Mouse (Mus musculus): ENCODE data around the gene Olfr195. TPM values are rescaled to one million over a fixed set of nuclear protein-coding genes. Genes with fewer than 3 reads are reported as not detected.

Gene Olfr195
- total and polyA plus RNA-seq, 2 experiments from 2014 or later: not detected

- Histone ChIP-seq H3K27ac (no peak overlapping the region), H3K4me1 (ENCODE audit: insufficient read depth, low read length) (no peaks in the 10 kb centered on the region), H3K9ac (replicated peaks; ENCODE audit: low read length) (no peak overlapping the region), H3K4me2 (ENCODE audit: low read depth, low read length) (no peak overlapping the region), H3K27me3 (ENCODE audit: insufficient read depth, low read length) (no peaks in the 10 kb centered on the region), H3K9me3 (ENCODE audit: low read length) (no peaks in the 10 kb centered on the region), H3K4me3 (ENCODE audit: low read length) (no peak overlapping the region), H3K36me3 (ENCODE audit: insufficient read depth, low read length) (no peaks in the 10 kb centered on the region)
- no peak for TF ChIP-seq CTCF (IDR thresholded peaks at IDR 0.05; ENCODE audit: low read depth)
- DNase-seq (ENCODE audit: low spot score) (no peak), ATAC-seq (no peak)
- WGBS: 90% methylated on average over 2 of the region's 2 CpGs
These were observed 5.2 kb downstream of the Olfr195 start for GRCm38 (mm10) chr16:59151996-59152395.

- WGBS: 67% methylated on average over 3 of the region's 3 CpGs
- Histone ChIP-seq H3K4me3 (ENCODE audit: low read length) (no peak within 1 kb of the TSS), H3K36me3 (ENCODE audit: insufficient read depth, low read length) (no peaks in the 10 kb centered on the region), H3K4me2 (ENCODE audit: low read depth, low read length) (no peak within 1 kb of the TSS), H3K9ac (replicated peaks; ENCODE audit: low read length) (no peak within 1 kb of the TSS), H3K9me3 (ENCODE audit: low read length) (no peaks in the 10 kb centered on the region), H3K4me1 (ENCODE audit: insufficient read depth, low read length) (no peaks in the 10 kb centered on the region), H3K27me3 (ENCODE audit: insufficient read depth, low read length) (no peaks in the 10 kb centered on the region), H3K27ac (no peak within 1 kb of the TSS)
- TF ChIP-seq CTCF (IDR thresholded peaks at IDR 0.05; ENCODE audit: low read depth): no peak
- ATAC-seq (no peak), DNase-seq (ENCODE audit: low spot score) (no peak)
These were observed 23.5 kb downstream of the Olfr195 start, which contains the start of gene Olfr196 for GRCm38 (mm10) chr16:59170354-59170753. Olfr196 (minus strand) TSS chr16:59170454.

Other genes with a start within 250 kb of the Olfr195 start
- not detected in 2 replicates for gene Olfr181, start 218.3 kb upstream of the Olfr195 start, total RNA-seq (2014; rRNA removed)
- gene Olfr181, start 218.3 kb upstream of the Olfr195 start, polyA plus RNA-seq (2015; fragmentation: Nextera tagmentation; extraction: Ambion mirVana): not detected in 2 replicates
- not detected in 2 replicates for gene Olfr180, start 217.7 kb upstream of the Olfr195 start, total RNA-seq (2014; rRNA removed)
- gene Olfr180, start 217.7 kb upstream of the Olfr195 start, polyA plus RNA-seq (2015; fragmentation: Nextera tagmentation; extraction: Ambion mirVana): not detected in 2 replicates
- gene Olfr183, start 151.7 kb upstream of the Olfr195 start, total RNA-seq (2014; rRNA removed): not detected in 2 replicates
- gene Olfr183, start 151.7 kb upstream of the Olfr195 start, polyA plus RNA-seq (2015; fragmentation: Nextera tagmentation; extraction: Ambion mirVana): not detected in 2 replicates
- gene Olfr186, start 116.8 kb upstream of the Olfr195 start, total RNA-seq (2014; rRNA removed): not detected in 2 replicates
- not detected in 2 replicates for gene Olfr186, start 116.8 kb upstream of the Olfr195 start, polyA plus RNA-seq (2015; fragmentation: Nextera tagmentation; extraction: Ambion mirVana)
- not detected in 2 replicates for gene Olfr187, start 107.3 kb upstream of the Olfr195 start, total RNA-seq (2014; rRNA removed)
- gene Olfr187, start 107.3 kb upstream of the Olfr195 start, polyA plus RNA-seq (2015; fragmentation: Nextera tagmentation; extraction: Ambion mirVana): not detected in 2 replicates
- not detected in 2 replicates for gene Olfr190, start 69.0 kb upstream of the Olfr195 start, total RNA-seq (2014; rRNA removed)
- gene Olfr190, start 69.0 kb upstream of the Olfr195 start, polyA plus RNA-seq (2015; fragmentation: Nextera tagmentation; extraction: Ambion mirVana): not detected in 2 replicates
- gene Olfr191, start 57.2 kb upstream of the Olfr195 start, total RNA-seq (2014; rRNA removed): not detected in 2 replicates
- gene Olfr191, start 57.2 kb upstream of the Olfr195 start, polyA plus RNA-seq (2015; fragmentation: Nextera tagmentation; extraction: Ambion mirVana): not detected in 2 replicates
- gene Olfr193, start 35.2 kb upstream of the Olfr195 start, total RNA-seq (2014; rRNA removed): not detected in 2 replicates
- not detected in 2 replicates for gene Olfr193, start 35.2 kb upstream of the Olfr195 start, polyA plus RNA-seq (2015; fragmentation: Nextera tagmentation; extraction: Ambion mirVana)
- gene Olfr194, start 26.0 kb upstream of the Olfr195 start, total RNA-seq (2014; rRNA removed): not detected in 2 replicates
- gene Olfr194, start 26.0 kb upstream of the Olfr195 start, polyA plus RNA-seq (2015; fragmentation: Nextera tagmentation; extraction: Ambion mirVana): not detected in 2 replicates
- not detected in 2 replicates for gene Olfr196, start 23.4 kb downstream of the Olfr195 start, total RNA-seq (2014; rRNA removed)
- gene Olfr196, start 23.4 kb downstream of the Olfr195 start, polyA plus RNA-seq (2015; fragmentation: Nextera tagmentation; extraction: Ambion mirVana): not detected in 2 replicates
- not detected in 2 replicates for gene Olfr198, start 56.5 kb downstream of the Olfr195 start, total RNA-seq (2014; rRNA removed)
- not detected in 2 replicates for gene Olfr198, start 56.5 kb downstream of the Olfr195 start, polyA plus RNA-seq (2015; fragmentation: Nextera tagmentation; extraction: Ambion mirVana)
- gene Olfr199, start 72.7 kb downstream of the Olfr195 start, total RNA-seq (2014; rRNA removed): not detected in 2 replicates
- gene Olfr199, start 72.7 kb downstream of the Olfr195 start, polyA plus RNA-seq (2015; fragmentation: Nextera tagmentation; extraction: Ambion mirVana): not detected in 2 replicates
- gene Olfr201, start 125.6 kb downstream of the Olfr195 start, total RNA-seq (2014; rRNA removed): not detected in 2 replicates
- gene Olfr201, start 125.6 kb downstream of the Olfr195 start, polyA plus RNA-seq (2015; fragmentation: Nextera tagmentation; extraction: Ambion mirVana): not detected in 2 replicates
- not detected in 2 replicates for gene Olfr202, start 139.7 kb downstream of the Olfr195 start, total RNA-seq (2014; rRNA removed)
- gene Olfr202, start 139.7 kb downstream of the Olfr195 start, polyA plus RNA-seq (2015; fragmentation: Nextera tagmentation; extraction: Ambion mirVana): not detected in 2 replicates
- not detected in 2 replicates for gene Olfr203, start 151.8 kb downstream of the Olfr195 start, total RNA-seq (2014; rRNA removed)
- gene Olfr203, start 151.8 kb downstream of the Olfr195 start, polyA plus RNA-seq (2015; fragmentation: Nextera tagmentation; extraction: Ambion mirVana): not detected in 2 replicates
- gene Olfr204, start 171.2 kb downstream of the Olfr195 start, total RNA-seq (2014; rRNA removed): not detected in 2 replicates
- not detected in 2 replicates for gene Olfr204, start 171.2 kb downstream of the Olfr195 start, polyA plus RNA-seq (2015; fragmentation: Nextera tagmentation; extraction: Ambion mirVana)
- not detected in 2 replicates for gene Olfr205, start 184.1 kb downstream of the Olfr195 start, total RNA-seq (2014; rRNA removed)
- gene Olfr205, start 184.1 kb downstream of the Olfr195 start, polyA plus RNA-seq (2015; fragmentation: Nextera tagmentation; extraction: Ambion mirVana): not detected in 2 replicates
- gene Olfr206, start 202.2 kb downstream of the Olfr195 start, total RNA-seq (2014; rRNA removed): not detected in 2 replicates
- not detected in 2 replicates for gene Olfr206, start 202.2 kb downstream of the Olfr195 start, polyA plus RNA-seq (2015; fragmentation: Nextera tagmentation; extraction: Ambion mirVana)
- gene Olfr209, start 216.9 kb downstream of the Olfr195 start, total RNA-seq (2014; rRNA removed): not detected in 2 replicates
- gene Olfr209, start 216.9 kb downstream of the Olfr195 start, polyA plus RNA-seq (2015; fragmentation: Nextera tagmentation; extraction: Ambion mirVana): not detected in 2 replicates